Mouse (Mus musculus): ENCODE measurements around the gene Ass1.

- TF ChIP-seq CTCF (IDR thresholded peaks at IDR 0.05; ENCODE audit: control insufficient read depth, insufficient read depth, low read length) (no peak), POLR2A (IDR thresholded peaks at IDR 0.05; ENCODE audit: borderline replicate concordance, control insufficient read depth, low read depth, low read length) (no peak)
Measured at GRCm38 (mm10) chr2:31493243-31493642, 23.2 kb downstream of the Ass1 start.

Measured in bone marrow, adult 2 months (tissue).